Mouse (Mus musculus) limb, embryonic 14.5 days (tissue): ENCODE data around the gene Rgsl1. TPM values are rescaled to one million over a fixed set of nuclear protein-coding genes. Genes with fewer than 3 reads are reported as not detected.

Experiments
- ATAC-seq: fragments of 200-750 bp; cut with Nextera tagmentation; 2 replicates; pipeline ENCODE4 v1.8.0; 2017; ENCODE audit warnings: low read depth, moderate number of reproducible peaks, moderate TSS enrichment; ENCODE audit not compliant: low FRiP score
- DNase-seq: peaks from one replicate; pipeline ENCODE4 v3.0.0-alpha.2; 2015; ENCODE audit warnings: low spot score
- H3K27ac ChIP-seq: fragments of 300-500 bp; sonication (generic); replicated peaks from 2 replicates; pipeline ENCODE4 v1.5.1; 2014; ENCODE audit warnings: low read depth, mild to moderate bottlenecking, low read length, moderate library complexity, mixed read lengths
- H3K27me3 ChIP-seq: fragments of 300-500 bp; sonication (generic); 2 replicates; pipeline ENCODE4 v1.6.1; 2014; ENCODE audit warnings: low read length, mixed read lengths; ENCODE audit not compliant: control insufficient read depth, insufficient read depth
- H3K36me3 ChIP-seq: fragments of 300-500 bp; sonication (generic); 2 replicates; pipeline ENCODE4 v1.6.1; 2014; ENCODE audit warnings: mild to moderate bottlenecking, low read length, moderate library complexity, mixed read lengths; ENCODE audit not compliant: control insufficient read depth, insufficient read depth
- H3K4me1 ChIP-seq: fragments of 300-500 bp; sonication (generic); 2 replicates; pipeline ENCODE4 v1.6.1; 2014; ENCODE audit warnings: antibody characterized with exemption, low read length, mixed read lengths; ENCODE audit not compliant: control insufficient read depth, insufficient read depth
- H3K4me2 ChIP-seq: fragments of 300-500 bp; sonication (generic); replicated peaks from 2 replicates; pipeline ENCODE4 v1.6.1; 2014; ENCODE audit warnings: low read depth, mild to moderate bottlenecking, low read length, moderate library complexity; ENCODE audit not compliant: severe bottlenecking
- H3K4me3 ChIP-seq: fragments of 300-500 bp; sonication (generic); replicated peaks from 2 replicates; pipeline ENCODE4 v1.5.1; 2014; ENCODE audit warnings: low read length
- H3K9ac ChIP-seq: fragments of 300-500 bp; sonication (generic); 2 replicates; pipeline ENCODE4 v1.6.1; 2014; ENCODE audit warnings: mild to moderate bottlenecking, low read depth, low read length, moderate library complexity; ENCODE audit not compliant: severe bottlenecking
- H3K9me3 ChIP-seq: fragments of 300-500 bp; sonication (generic); 2 replicates; pipeline ENCODE4 v1.6.1; 2016; ENCODE audit warnings: low read length; ENCODE audit not compliant: control insufficient read depth
- POLR2A ChIP-seq: fragments of 200-500 bp; IDR thresholded peaks from 2 replicates; pipeline ENCODE4 v1.8.0; 2012; ENCODE audit warnings: inconsistent platforms, mild to moderate bottlenecking, moderate library complexity, borderline replicate concordance; ENCODE audit not compliant: insufficient read depth, insufficient read length; ENCODE audit errors: extremely low read depth
- WGBS: fragments of 180-500 bp; shearing (Covaris S2); extraction: QIAGEN DNeasy Blood & Tissue Kit; methylation state at CpG from one replicate; pipeline ENCODE4 v1.1.7; 2014; 5-methylcytosine and 5-hydroxymethylcytosine counted together
- polyA plus RNA-seq, 2 experiments: library from polyadenylated mRNA; depleted of rRNA in 1 of 2; stranded (reverse) in 1 of 2; unstranded in 1 of 2; fragments of >200 nt; fragmentation: Nextera tagmentation in 1 of 2; extraction: Ambion mirVana in 1 of 2; gene quantifications; 2 replicates each; pipeline versions ENCODE4 v1.2.1 to v1.2.3; 2012 to 2014

The Rgsl1 gene
- polyA plus RNA-seq, 2 experiments = 0.15 TPM; not detected in 1

GRCm38 (mm10) chr1:153802691-153803090, 41.3 kb downstream of the Rgsl1 start:
- Histone ChIP-seq H3K27me3 (no peaks in the 10 kb centered on the region), H3K27ac (no peak overlapping the region), H3K4me3 (no peak overlapping the region), H3K4me2 (no peak overlapping the region), H3K9me3 (no peaks in the 10 kb centered on the region), H3K9ac (no peak overlapping the region), H3K36me3 (no peaks in the 10 kb centered on the region), H3K4me1 (no peaks in the 10 kb centered on the region)
- no peak for TF ChIP-seq POLR2A
- ATAC-seq (no peak), DNase-seq (no peak)
- WGBS = 79% methylated on average over 7 of the region's 7 CpGs

GRCm38 (mm10) chr1:153794241-153794640, 49.7 kb downstream of the Rgsl1 start:
- ATAC-seq (no peak), DNase-seq (no peak)
- no peaks in the 10 kb centered on the region for H3K9me3 ChIP-seq
- H3K36me3 ChIP-seq = no peaks in the 10 kb centered on the region
- TF ChIP-seq POLR2A = no peak
- H3K9ac ChIP-seq = no peak overlapping the region
- H3K27ac ChIP-seq = no peak overlapping the region
- no peak overlapping the region for H3K4me2 ChIP-seq
- H3K4me3 ChIP-seq = no peak overlapping the region
- H3K4me1 ChIP-seq = no peaks in the 10 kb centered on the region
- 67% methylated on average over 3 of the region's 3 CpGs for WGBS
- no peaks in the 10 kb centered on the region for H3K27me3 ChIP-seq

- 58% methylated on average over 2 of the region's 2 CpGs for WGBS
- no peak overlapping the region for H3K4me2 ChIP-seq
- H3K27me3 ChIP-seq = no peaks in the 10 kb centered on the region
- H3K36me3 ChIP-seq = no peaks in the 10 kb centered on the region
- ATAC-seq = no peak
- TF ChIP-seq POLR2A = no peak
- H3K27ac ChIP-seq = no peak overlapping the region
- no peaks in the 10 kb centered on the region for H3K4me1 ChIP-seq
- no peak overlapping the region for H3K4me3 ChIP-seq
- DNase-seq = no peak
- H3K9me3 ChIP-seq = no peaks in the 10 kb centered on the region
- H3K9ac ChIP-seq = no peak overlapping the region
These were observed 53.2 kb downstream of the Rgsl1 start for GRCm38 (mm10) chr1:153790708-153791107.

GRCm38 (mm10) chr1:153785608-153786007, 58.3 kb downstream of the Rgsl1 start:
- Histone ChIP-seq H3K27me3 (no peaks in the 10 kb centered on the region), H3K4me2 (no peak overlapping the region), H3K4me3 (no peak overlapping the region), H3K27ac (no peak overlapping the region), H3K9ac (no peak overlapping the region), H3K36me3 (no peaks in the 10 kb centered on the region), H3K4me1 (no peaks in the 10 kb centered on the region), H3K9me3 (no peaks in the 10 kb centered on the region)
- no peak for DNase-seq
- ATAC-seq = no peak
- TF ChIP-seq POLR2A = no peak
- 76% methylated on average over 4 of the region's 4 CpGs for WGBS

DNA sequence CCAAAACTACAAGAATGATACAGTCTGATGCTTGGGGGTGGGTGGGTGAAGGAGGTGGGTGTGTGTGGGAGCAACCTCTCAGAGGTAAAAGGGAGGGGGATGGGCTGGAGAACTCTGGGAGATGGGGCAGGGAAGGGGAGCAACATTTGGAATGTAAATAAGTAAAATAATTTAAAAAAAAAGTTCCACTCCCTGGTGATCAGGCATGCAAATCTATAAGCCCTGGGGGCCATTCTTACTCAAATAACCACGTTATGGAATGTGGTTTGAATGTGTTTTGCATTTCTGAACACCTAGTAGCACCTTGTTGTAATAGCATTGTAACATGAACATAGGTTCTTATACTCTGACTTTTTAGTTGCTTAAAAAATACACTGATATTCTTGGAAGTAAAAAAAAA, 60.6 kb downstream of the Rgsl1 start:
- 29% methylated on average over 1 of the region's 1 CpGs for WGBS
- no peak overlapping the region for H3K27ac ChIP-seq
- H3K9me3 ChIP-seq = no peaks in the 10 kb centered on the region
- ATAC-seq (no peak), DNase-seq (no peak)
- H3K27me3 ChIP-seq = no peaks in the 10 kb centered on the region
- H3K9ac ChIP-seq = no peak overlapping the region
- H3K4me3 ChIP-seq = no peak overlapping the region
- H3K4me2 ChIP-seq = no peak overlapping the region
- H3K4me1 ChIP-seq = no peaks in the 10 kb centered on the region
- no peak for TF ChIP-seq POLR2A
- H3K36me3 ChIP-seq = no peaks in the 10 kb centered on the region

GRCm38 (mm10) chr1:153778205-153778604, 65.7 kb downstream of the Rgsl1 start:
- H3K27me3 ChIP-seq = no peaks in the 10 kb centered on the region
- WGBS = 88% methylated on average over 10 of the region's 10 CpGs
- H3K9me3 ChIP-seq = no peaks in the 10 kb centered on the region
- no peak overlapping the region for H3K4me3 ChIP-seq
- H3K4me2 ChIP-seq = no peak overlapping the region
- ATAC-seq (no peak), DNase-seq (no peak)
- no peak for TF ChIP-seq POLR2A
- no peaks in the 10 kb centered on the region for H3K4me1 ChIP-seq
- no peak overlapping the region for H3K9ac ChIP-seq
- H3K27ac ChIP-seq = no peak overlapping the region
- H3K36me3 ChIP-seq = no peaks in the 10 kb centered on the region
